Mouse (Mus musculus): ENCODE results near the gene Pitpna. TPM values are rescaled to one million over a fixed set of nuclear protein-coding genes. Genes with fewer than 3 reads are reported as not detected.

Pitpna gene
- total and polyA plus RNA-seq, 3 experiments: 67.8 to 709 (median 194) TPM

DNA sequence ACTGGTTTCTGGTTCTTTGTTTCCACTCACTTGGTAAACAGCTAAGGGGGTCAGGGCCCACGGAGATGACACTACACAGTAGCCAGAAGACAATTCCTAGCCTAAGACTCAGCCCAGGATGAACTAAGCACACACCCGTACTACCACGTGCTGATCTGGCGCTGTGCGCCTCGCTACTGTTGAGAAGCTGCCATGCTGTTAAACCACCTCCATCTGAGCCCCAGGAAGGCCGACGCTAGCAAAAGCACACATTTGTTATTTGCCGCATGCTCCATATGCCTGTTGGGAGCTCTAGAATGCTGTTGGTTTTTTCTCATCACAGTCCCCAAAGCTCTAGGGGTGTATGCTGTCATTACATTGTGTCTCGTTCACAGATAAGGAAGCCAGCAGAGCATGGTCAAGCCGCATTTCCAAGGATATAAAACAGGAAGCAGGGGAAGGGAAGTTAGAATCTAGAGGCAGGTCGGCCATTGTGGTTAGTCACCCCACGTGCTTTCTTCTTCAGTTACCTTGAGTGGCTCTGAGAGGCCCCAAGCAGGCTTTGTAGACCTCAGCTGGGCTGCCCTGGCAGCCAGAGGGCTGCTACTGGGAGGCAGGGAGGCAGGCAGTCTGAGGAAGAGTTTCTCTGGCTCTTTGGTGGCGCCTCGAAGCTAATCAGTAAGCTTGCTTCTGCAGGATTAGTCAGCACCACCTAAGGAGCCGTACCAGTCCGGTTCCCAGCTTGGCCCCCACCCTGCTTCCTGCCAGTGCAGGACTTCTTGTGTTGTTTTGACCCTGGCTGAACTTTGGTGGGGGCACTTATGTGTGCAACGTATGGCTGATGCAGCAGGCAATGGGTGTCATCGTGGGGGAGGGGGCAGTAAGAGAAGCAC, 47.0 kb upstream of the Pitpna start (continued):
- TF ChIP-seq GABPA (IDR thresholded peaks at IDR 0.05; ENCODE audit: low read depth, low read length): no peak
- peak; percentile 81 for TF ChIP-seq ETS1 (IDR thresholded peaks at IDR 0.05; ENCODE audit: low read depth, low read length)
- no peak for TF ChIP-seq ZKSCAN1 (IDR thresholded peaks at IDR 0.05; ENCODE audit: low read depth, low read length)
- TF ChIP-seq TAL1 (IDR thresholded peaks at IDR 0.05; ENCODE audit: low read length): no peak

- Histone ChIP-seq H3K27ac (ENCODE audit: control insufficient read depth, low read depth, low read length) (no peak overlapping the region), H3K36me3 (ENCODE audit: control insufficient read depth in 1 of 2, insufficient read depth in 2 of 2, low read length in 2 of 2) (peaks cover 0 to 15% of the 10 kb centered on the region in 2 experiments; a peak in 2 of 4 replicates), H3K4me3 (ENCODE audit: control insufficient read depth in 1 of 2, insufficient read depth in 1 of 2, low read depth in 2 of 2, low read length in 2 of 2) (no peak overlapping the region), H3K79me2 (ENCODE audit: control insufficient read depth, insufficient read depth, low read length, poor library complexity) (no peaks in the 10 kb centered on the region), H3K4me1 (ENCODE audit: control insufficient read depth in 1 of 2, insufficient read depth in 2 of 2, low read length in 2 of 2) (peaks cover 4 to 25% of the 10 kb centered on the region in 2 experiments), H3K9ac (ENCODE audit: control insufficient read depth, low read depth, low read length, poor library complexity, severe bottlenecking) (no peak overlapping the region), H3K9me3 (replicated peaks; ENCODE audit: insufficient read depth, low read length) (no peaks in the 10 kb centered on the region), H3K27me3 (ENCODE audit: control insufficient read depth in 1 of 2, insufficient read depth in 2 of 2, low read length in 2 of 2) (no peaks in the 10 kb centered on the region)
- no peak for TF ChIP-seq NELFE (IDR thresholded peaks at IDR 0.05; ENCODE audit: low read depth, low read length)
- DNase-seq (ENCODE audit: low read depth, low spot score): no peak
Measured at GRCm38 (mm10) chr11:75544713-75545112, 43.2 kb upstream of the Pitpna start.

GRCm38 (mm10) chr11:75546057-75546456, 41.8 kb upstream of the Pitpna start:
- H3K27me3 ChIP-seq (ENCODE audit: control insufficient read depth in 1 of 2, insufficient read depth in 2 of 2, low read length in 2 of 2): no peaks in the 10 kb centered on the region
- no peak overlapping the region for H3K9ac ChIP-seq (ENCODE audit: control insufficient read depth, low read depth, low read length, poor library complexity, severe bottlenecking)
- H3K79me2 ChIP-seq (ENCODE audit: control insufficient read depth, insufficient read depth, low read length, poor library complexity): no peaks in the 10 kb centered on the region
- H3K4me1 ChIP-seq (ENCODE audit: control insufficient read depth in 1 of 2, insufficient read depth in 2 of 2, low read length in 2 of 2): peaks cover 0 to 12% of the 10 kb centered on the region in 2 experiments; a peak in 2 of 4 replicates
- no peak overlapping the region for H3K27ac ChIP-seq (ENCODE audit: control insufficient read depth, low read depth, low read length)
- H3K4me3 ChIP-seq (ENCODE audit: control insufficient read depth in 1 of 2, insufficient read depth in 1 of 2, low read depth in 2 of 2, low read length in 2 of 2): no peak overlapping the region
- H3K9me3 ChIP-seq (replicated peaks; ENCODE audit: insufficient read depth, low read length): no peaks in the 10 kb centered on the region
- peaks cover 0 to 6% of the 10 kb centered on the region in 2 experiments; a peak in 2 of 4 replicates for H3K36me3 ChIP-seq (ENCODE audit: control insufficient read depth in 1 of 2, insufficient read depth in 2 of 2, low read length in 2 of 2)
- no peak for DNase-seq (ENCODE audit: low read depth, low spot score)
- TF ChIP-seq MEF2A (IDR thresholded peaks at IDR 0.05; ENCODE audit: extremely low read depth, insufficient replicate concordance, low read depth, low read length, poor library complexity, severe bottlenecking) (no peak), MYB (IDR thresholded peaks at IDR 0.05; ENCODE audit: low read depth, low read length) (no peak), ZNF384 (IDR thresholded peaks at IDR 0.05; ENCODE audit: low read depth, low read length) (no peak), EP300 (IDR thresholded peaks at IDR 0.05; ENCODE audit: low read depth in 1 of 2, low read length in 2 of 2) (no peak), ZMIZ1 (IDR thresholded peaks at IDR 0.05; ENCODE audit: low read depth, low read length) (no peak), SMC3 (IDR thresholded peaks at IDR 0.05; ENCODE audit: low read depth, low read length) (no peak), SIN3A (IDR thresholded peaks at IDR 0.05; ENCODE audit: low read length) (no peak), TAL1 (IDR thresholded peaks at IDR 0.05; ENCODE audit: low read length) (no peak), TBP (IDR thresholded peaks at IDR 0.05; ENCODE audit: low read depth, low read length) (no peak), ETS1 (IDR thresholded peaks at IDR 0.05; ENCODE audit: low read depth, low read length) (no peak), MXI1 (IDR thresholded peaks at IDR 0.05; ENCODE audit: low read depth, low read length) (no peak), CHD1 (IDR thresholded peaks at IDR 0.05; ENCODE audit: low read depth, low read length) (no peak), KAT2A (conservative IDR thresholded peaks at IDR 0.05; ENCODE audit: low read depth, low read length) (no peak), BHLHE40 (IDR thresholded peaks at IDR 0.05; ENCODE audit: borderline replicate concordance, low read depth, low read length) (no peak), NRF1 (IDR thresholded peaks at IDR 0.05; ENCODE audit: insufficient read depth, low read depth, low read length, poor library complexity, severe bottlenecking) (no peak)

Measured in MEL (cell line).